Mouse (Mus musculus): ENCODE data around the gene Fez2. TPM values are rescaled to one million over a fixed set of nuclear protein-coding genes. Genes with fewer than 3 reads are reported as not detected.

The Fez2 gene
- polyA plus RNA-seq, 1 experiment: 18.0 TPM

GRCm38 (mm10) chr17:78387665-78388064 is 30.3 kb downstream of the Fez2 start:
- H3K36me3 ChIP-seq (ENCODE audit: control insufficient read depth, insufficient read depth, low read length, poor library complexity, severe bottlenecking): no peaks in the 10 kb centered on the region
- no peak overlapping the region for H3K4me3 ChIP-seq (ENCODE audit: low read depth, low read length)
- no peaks in the 10 kb centered on the region for H3K4me1 ChIP-seq (ENCODE audit: control insufficient read depth, insufficient read depth, low read length)
- H3K9ac ChIP-seq (ENCODE audit: low read depth, poor library complexity, severe bottlenecking): no peak overlapping the region
- TF ChIP-seq POLR2A (IDR thresholded peaks at IDR 0.05; ENCODE audit: insufficient read depth, low read length) (no peak), CTCF (IDR thresholded peaks at IDR 0.05; ENCODE audit: low read depth, low read length) (no peak), EP300 (IDR thresholded peaks at IDR 0.05; ENCODE audit: insufficient read depth, low read depth, low read length) (no peak)
- H3K27ac ChIP-seq (ENCODE audit: insufficient read depth, low read length): no peak overlapping the region
- H3K9me3 ChIP-seq (replicated peaks; ENCODE audit: control insufficient read depth, insufficient read depth, low read length, poor library complexity, severe bottlenecking): no peaks in the 10 kb centered on the region
- no peaks in the 10 kb centered on the region for H3K27me3 ChIP-seq (ENCODE audit: control insufficient read depth, insufficient read depth, low read length, poor library complexity, severe bottlenecking)

- H3K9me3 ChIP-seq (replicated peaks; ENCODE audit: control insufficient read depth, insufficient read depth, low read length, poor library complexity, severe bottlenecking): no peaks in the 10 kb centered on the region
- H3K4me3 ChIP-seq (ENCODE audit: low read depth, low read length): no peak overlapping the region
- H3K4me1 ChIP-seq (ENCODE audit: control insufficient read depth, insufficient read depth, low read length): no peaks in the 10 kb centered on the region
- no peak for TF ChIP-seq CTCF (IDR thresholded peaks at IDR 0.05; ENCODE audit: low read depth, low read length)
- no peak for TF ChIP-seq POLR2A (IDR thresholded peaks at IDR 0.05; ENCODE audit: insufficient read depth, low read length)
- no peak for TF ChIP-seq EP300 (IDR thresholded peaks at IDR 0.05; ENCODE audit: insufficient read depth, low read depth, low read length)
- no peak overlapping the region for H3K9ac ChIP-seq (ENCODE audit: low read depth, poor library complexity, severe bottlenecking)
- H3K27me3 ChIP-seq (ENCODE audit: control insufficient read depth, insufficient read depth, low read length, poor library complexity, severe bottlenecking): no peaks in the 10 kb centered on the region
- no peak overlapping the region for H3K27ac ChIP-seq (ENCODE audit: insufficient read depth, low read length)
- no peaks in the 10 kb centered on the region for H3K36me3 ChIP-seq (ENCODE audit: control insufficient read depth, insufficient read depth, low read length, poor library complexity, severe bottlenecking)
These were observed 35.6 kb downstream of the Fez2 start for GRCm38 (mm10) chr17:78382321-78382720.

- H3K9me3 ChIP-seq (replicated peaks; ENCODE audit: control insufficient read depth, insufficient read depth, low read length, poor library complexity, severe bottlenecking): no peaks in the 10 kb centered on the region
- no peaks in the 10 kb centered on the region for H3K36me3 ChIP-seq (ENCODE audit: control insufficient read depth, insufficient read depth, low read length, poor library complexity, severe bottlenecking)
- H3K4me3 ChIP-seq (ENCODE audit: low read depth, low read length): no peak overlapping the region
- H3K9ac ChIP-seq (ENCODE audit: low read depth, poor library complexity, severe bottlenecking): no peak overlapping the region
- H3K27me3 ChIP-seq (ENCODE audit: control insufficient read depth, insufficient read depth, low read length, poor library complexity, severe bottlenecking): no peaks in the 10 kb centered on the region
- H3K4me1 ChIP-seq (ENCODE audit: control insufficient read depth, insufficient read depth, low read length): no peaks in the 10 kb centered on the region
- H3K27ac ChIP-seq (ENCODE audit: insufficient read depth, low read length): no peak overlapping the region
- TF ChIP-seq EP300 (IDR thresholded peaks at IDR 0.05; ENCODE audit: insufficient read depth, low read depth, low read length) (no peak), CTCF (IDR thresholded peaks at IDR 0.05; ENCODE audit: low read depth, low read length) (no peak), POLR2A (IDR thresholded peaks at IDR 0.05; ENCODE audit: insufficient read depth, low read length) (no peak)
These were observed 38.2 kb downstream of the Fez2 start for GRCm38 (mm10) chr17:78379730-78380245.

GRCm38 (mm10) chr17:78379079-78379729 is 38.7 kb downstream of the Fez2 start:
- Histone ChIP-seq H3K36me3 (ENCODE audit: control insufficient read depth, insufficient read depth, low read length, poor library complexity, severe bottlenecking) (no peaks in the 10 kb centered on the region), H3K27ac (ENCODE audit: insufficient read depth, low read length) (no peak overlapping the region), H3K9me3 (replicated peaks; ENCODE audit: control insufficient read depth, insufficient read depth, low read length, poor library complexity, severe bottlenecking) (no peaks in the 10 kb centered on the region)

GRCm38 (mm10) chr17:78376587-78376986 is 41.4 kb downstream of the Fez2 start:
- H3K4me1 ChIP-seq (ENCODE audit: control insufficient read depth, insufficient read depth, low read length): no peaks in the 10 kb centered on the region
- H3K27ac ChIP-seq (ENCODE audit: insufficient read depth, low read length): no peak overlapping the region
- no peak overlapping the region for H3K9ac ChIP-seq (ENCODE audit: low read depth, poor library complexity, severe bottlenecking)
- TF ChIP-seq POLR2A (IDR thresholded peaks at IDR 0.05; ENCODE audit: insufficient read depth, low read length) (no peak), CTCF (IDR thresholded peaks at IDR 0.05; ENCODE audit: low read depth, low read length) (no peak), EP300 (IDR thresholded peaks at IDR 0.05; ENCODE audit: insufficient read depth, low read depth, low read length) (no peak)
- no peaks in the 10 kb centered on the region for H3K9me3 ChIP-seq (replicated peaks; ENCODE audit: control insufficient read depth, insufficient read depth, low read length, poor library complexity, severe bottlenecking)
- no peak overlapping the region for H3K4me3 ChIP-seq (ENCODE audit: low read depth, low read length)
- H3K36me3 ChIP-seq (ENCODE audit: control insufficient read depth, insufficient read depth, low read length, poor library complexity, severe bottlenecking): no peaks in the 10 kb centered on the region
- no peaks in the 10 kb centered on the region for H3K27me3 ChIP-seq (ENCODE audit: control insufficient read depth, insufficient read depth, low read length, poor library complexity, severe bottlenecking)

More at GRCm38 (mm10) chr17:78379079-78379729, 38.7 kb downstream of the Fez2 start:
- Histone ChIP-seq H3K4me1 (ENCODE audit: control insufficient read depth, insufficient read depth, low read length) (no peaks in the 10 kb centered on the region), H3K9ac (ENCODE audit: low read depth, poor library complexity, severe bottlenecking) (no peak overlapping the region), H3K4me3 (ENCODE audit: low read depth, low read length) (no peak overlapping the region), H3K27me3 (ENCODE audit: control insufficient read depth, insufficient read depth, low read length, poor library complexity, severe bottlenecking) (no peaks in the 10 kb centered on the region)
- no peak for TF ChIP-seq EP300 (IDR thresholded peaks at IDR 0.05; ENCODE audit: insufficient read depth, low read depth, low read length)
- no peak for TF ChIP-seq CTCF (IDR thresholded peaks at IDR 0.05; ENCODE audit: low read depth, low read length)
- TF ChIP-seq POLR2A (IDR thresholded peaks at IDR 0.05; ENCODE audit: insufficient read depth, low read length): no peak

GRCm38 (mm10) chr17:78374756-78375155 is 43.2 kb downstream of the Fez2 start:
- Histone ChIP-seq H3K4me3 (ENCODE audit: low read depth, low read length) (no peak overlapping the region), H3K4me1 (ENCODE audit: control insufficient read depth, insufficient read depth, low read length) (no peaks in the 10 kb centered on the region), H3K9ac (ENCODE audit: low read depth, poor library complexity, severe bottlenecking) (no peak overlapping the region), H3K9me3 (replicated peaks; ENCODE audit: control insufficient read depth, insufficient read depth, low read length, poor library complexity, severe bottlenecking) (no peaks in the 10 kb centered on the region), H3K36me3 (ENCODE audit: control insufficient read depth, insufficient read depth, low read length, poor library complexity, severe bottlenecking) (no peaks in the 10 kb centered on the region), H3K27ac (ENCODE audit: insufficient read depth, low read length) (no peak overlapping the region), H3K27me3 (ENCODE audit: control insufficient read depth, insufficient read depth, low read length, poor library complexity, severe bottlenecking) (no peaks in the 10 kb centered on the region)
- TF ChIP-seq EP300 (IDR thresholded peaks at IDR 0.05; ENCODE audit: insufficient read depth, low read depth, low read length): no peak
- TF ChIP-seq CTCF (IDR thresholded peaks at IDR 0.05; ENCODE audit: low read depth, low read length): no peak
